Mouse (Mus musculus) lung, postnatal 14 days (tissue): ENCODE results near the gene Tmem259.
"Not testable (repeated sequence)": the region's sequence is repeated elsewhere in the genome, so short reads cannot be mapped to it uniquely, and the experiment has no call there.

Experiments used
- DNase-seq: peaks from one replicate; pipeline ENCODE4 v3.0.0; 2021

The Tmem259 gene

GRCm38 (mm10) chr10:79959847-79960601 is 24.1 kb downstream of the Tmem259 start, which contains the start of gene Wdr18:
TSS of gene Wdr18 (plus strand) at chr10:79960152.
- DNase-seq = peak; percentile 100

- not testable (repeated sequence) for DNase-seq
Observed at GRCm38 (mm10) chr10:79959412-79959811, 24.7 kb downstream of the Tmem259 start.

GRCm38 (mm10) chr10:79958140-79958816 is 25.9 kb downstream of the Tmem259 start:
- DNase-seq = peak; percentile 89

GRCm38 (mm10) chr10:79956643-79957154 is 27.4 kb downstream of the Tmem259 start:
- DNase-seq = no peak

GRCm38 (mm10) chr10:79955691-79956090 is 28.4 kb downstream of the Tmem259 start:
- DNase-seq = no peak

- peak; percentile 63 for DNase-seq
Observed at GRCm38 (mm10) chr10:79953946-79954345, 30.2 kb downstream of the Tmem259 start.

GRCm38 (mm10) chr10:79950661-79951060 is 33.5 kb downstream of the Tmem259 start:
- DNase-seq = no peak

- no peak for DNase-seq
Observed at GRCm38 (mm10) chr10:79949873-79950272, 34.3 kb downstream of the Tmem259 start.

GRCm38 (mm10) chr10:79947502-79947901 is 36.6 kb downstream of the Tmem259 start:
- no peak for DNase-seq

- DNase-seq = no peak
Observed at GRCm38 (mm10) chr10:79946752-79947322, 37.3 kb downstream of the Tmem259 start.

- no peak for DNase-seq
Observed at GRCm38 (mm10) chr10:79945507-79946234, 38.5 kb downstream of the Tmem259 start.

GRCm38 (mm10) chr10:79943471-79943901 is 40.6 kb downstream of the Tmem259 start:
- no peak for DNase-seq

- DNase-seq = no peak
Observed at GRCm38 (mm10) chr10:79942988-79943387, 41.1 kb downstream of the Tmem259 start.

- no peak for DNase-seq
Observed at GRCm38 (mm10) chr10:79940749-79941148, 43.4 kb downstream of the Tmem259 start.

- no peak for DNase-seq
Observed at GRCm38 (mm10) chr10:79937775-79938526, 46.2 kb downstream of the Tmem259 start.

GRCm38 (mm10) chr10:79936911-79937441 is 47.2 kb downstream of the Tmem259 start:
- DNase-seq = peak; percentile 85

GRCm38 (mm10) chr10:79936284-79936910 is 47.7 kb downstream of the Tmem259 start:
- DNase-seq = peak; percentile 51

- DNase-seq = no peak
Observed at GRCm38 (mm10) chr10:79934794-79935569, 49.1 kb downstream of the Tmem259 start.

GRCm38 (mm10) chr10:79934272-79934721 is 49.8 kb downstream of the Tmem259 start:
- peak; percentile 93 for DNase-seq

GRCm38 (mm10) chr10:79933861-79934260 is 50.3 kb downstream of the Tmem259 start:
- no peak for DNase-seq
